Mouse (Mus musculus): ENCODE measurements at regions not wholly inside any gene's neighbourhood (a gene's known extent, or its start where the extent isn't known, plus 50 kb on each side); places are given as distances from the start of the nearest gene placed in this dataset.

- Histone ChIP-seq H3K27ac (ENCODE audit: insufficient read depth, low read length) (no peak overlapping the region), H3K4me1 (ENCODE audit: control insufficient read depth, insufficient read depth, low read length) (no peaks in the 10 kb centered on the region), H3K4me3 (replicated peaks; ENCODE audit: insufficient read depth, low read depth, low read length) (no peak overlapping the region), H3K27me3 (ENCODE audit: control insufficient read depth, insufficient read depth, low read length) (no peaks in the 10 kb centered on the region)
- DNase-seq: no peak
- no peak for TF ChIP-seq CTCF (IDR thresholded peaks at IDR 0.05; ENCODE audit: borderline replicate concordance, insufficient read depth, low read depth, low read length)
- no peak for TF ChIP-seq POLR2A (IDR thresholded peaks at IDR 0.05; ENCODE audit: borderline replicate concordance, insufficient read depth, low read length)
- 82% methylated on average over 1 of the region's 1 CpGs for WGBS
These were observed 130.5 kb upstream of the Car10 start for GRCm38 (mm10) chr11:92967288-92967687.

GRCm38 (mm10) chr11:92999603-93000002 lies 98.2 kb upstream of the Car10 start:
- WGBS: 68% methylated on average over 1 of the region's 1 CpGs
- Histone ChIP-seq H3K4me3 (replicated peaks; ENCODE audit: insufficient read depth, low read depth, low read length) (no peak overlapping the region), H3K4me1 (ENCODE audit: control insufficient read depth, insufficient read depth, low read length) (no peaks in the 10 kb centered on the region), H3K27ac (ENCODE audit: insufficient read depth, low read length) (no peak overlapping the region), H3K27me3 (ENCODE audit: control insufficient read depth, insufficient read depth, low read length) (no peaks in the 10 kb centered on the region)
- no peak for DNase-seq
- no peak for TF ChIP-seq POLR2A (IDR thresholded peaks at IDR 0.05; ENCODE audit: borderline replicate concordance, insufficient read depth, low read length)
- no peak for TF ChIP-seq CTCF (IDR thresholded peaks at IDR 0.05; ENCODE audit: borderline replicate concordance, insufficient read depth, low read depth, low read length)

DNA sequence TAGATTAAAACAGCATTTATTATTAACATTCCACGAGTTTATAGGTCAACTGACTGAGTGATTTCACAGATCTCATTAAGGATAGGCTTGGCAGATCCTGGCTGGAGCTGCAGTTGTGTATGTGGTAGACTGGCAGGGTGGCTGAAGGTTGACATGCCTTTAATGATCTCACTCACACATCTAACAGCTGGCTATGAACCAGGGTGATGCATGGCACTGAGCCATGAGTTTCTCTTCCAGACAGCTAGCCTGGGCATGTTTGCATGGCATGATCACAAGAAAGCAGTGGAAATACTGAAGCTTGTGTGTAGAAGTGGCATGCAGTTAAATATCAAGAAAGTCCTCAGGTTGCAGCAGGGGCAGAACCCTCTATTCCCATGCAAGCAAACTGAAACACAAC lies 91.8 kb upstream of the Car10 start:
- WGBS: 17% methylated on average over 1 of the region's 1 CpGs

GRCm38 (mm10) chr11:93025981-93026380 lies 71.8 kb upstream of the Car10 start:
- TF ChIP-seq CTCF (IDR thresholded peaks at IDR 0.05; ENCODE audit: borderline replicate concordance, insufficient read depth, low read depth, low read length) (no peak), POLR2A (IDR thresholded peaks at IDR 0.05; ENCODE audit: borderline replicate concordance, insufficient read depth, low read length) (no peak)
- 2% methylated on average over 2 of the region's 2 CpGs for WGBS
- H3K4me1 ChIP-seq (ENCODE audit: control insufficient read depth, insufficient read depth, low read length): peaks cover 10% of the 10 kb centered on the region; the same call in 1 of the 2 replicates
- peak in 1 of 2 experiments; percentile 73 for DNase-seq
- no peaks in the 10 kb centered on the region for H3K27me3 ChIP-seq (ENCODE audit: control insufficient read depth, insufficient read depth, low read length)
- H3K4me3 ChIP-seq (replicated peaks; ENCODE audit: insufficient read depth, low read depth, low read length): no peak overlapping the region
- peak overlapping the region; percentile 84; the same call in 1 of the 2 replicates for H3K27ac ChIP-seq (ENCODE audit: insufficient read depth, low read length)

More for the DNA sequence above, 91.8 kb upstream of the Car10 start:
- H3K4me3 ChIP-seq (replicated peaks; ENCODE audit: insufficient read depth, low read depth, low read length): no peak overlapping the region
- H3K27ac ChIP-seq (ENCODE audit: insufficient read depth, low read length): no peak overlapping the region
- H3K4me1 ChIP-seq (ENCODE audit: control insufficient read depth, insufficient read depth, low read length): no peaks in the 10 kb centered on the region
- no peak for DNase-seq
- no peak for TF ChIP-seq POLR2A (IDR thresholded peaks at IDR 0.05; ENCODE audit: borderline replicate concordance, insufficient read depth, low read length)
- no peak for TF ChIP-seq CTCF (IDR thresholded peaks at IDR 0.05; ENCODE audit: borderline replicate concordance, insufficient read depth, low read depth, low read length)
- H3K27me3 ChIP-seq (ENCODE audit: control insufficient read depth, insufficient read depth, low read length): no peaks in the 10 kb centered on the region

DNA sequence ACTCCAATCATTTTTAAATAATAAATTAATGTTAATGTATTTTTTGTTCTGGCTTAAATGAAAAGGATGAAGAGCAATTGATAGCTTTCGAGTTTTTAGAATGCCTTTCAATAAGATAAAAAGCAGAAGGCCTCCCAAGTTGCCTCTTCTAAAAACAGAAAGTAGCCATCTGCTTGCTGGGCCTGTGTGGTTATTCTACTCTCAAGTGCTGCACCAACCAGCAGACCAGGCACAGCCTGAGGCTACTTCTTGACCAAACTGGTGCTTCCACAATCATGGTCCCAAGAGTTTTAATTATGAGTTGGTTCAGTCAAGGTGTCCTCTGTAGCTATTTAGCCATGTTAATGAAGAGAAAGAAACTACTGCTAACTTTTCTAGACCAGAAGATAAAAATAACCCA lies 62.3 kb upstream of the Car10 start:
- Histone ChIP-seq H3K4me1 (ENCODE audit: control insufficient read depth, insufficient read depth, low read length) (no peaks in the 10 kb centered on the region), H3K27me3 (ENCODE audit: control insufficient read depth, insufficient read depth, low read length) (no peaks in the 10 kb centered on the region), H3K4me3 (replicated peaks; ENCODE audit: insufficient read depth, low read depth, low read length) (no peak overlapping the region), H3K27ac (ENCODE audit: insufficient read depth, low read length) (no peak overlapping the region)
- 65% methylated on average over 1 of the region's 1 CpGs for WGBS
- TF ChIP-seq POLR2A (IDR thresholded peaks at IDR 0.05; ENCODE audit: borderline replicate concordance, insufficient read depth, low read length) (no peak), CTCF (IDR thresholded peaks at IDR 0.05; ENCODE audit: borderline replicate concordance, insufficient read depth, low read depth, low read length) (no peak)
- peak in 1 of 2 experiments; percentile 16 for DNase-seq

GRCm38 (mm10) chr11:93037846-93038245 lies 60.0 kb upstream of the Car10 start:
- no peaks in the 10 kb centered on the region for H3K4me1 ChIP-seq (ENCODE audit: control insufficient read depth, insufficient read depth, low read length)

GRCm38 (mm10) chr11:93039325-93039724 lies 58.5 kb upstream of the Car10 start:
- H3K27ac ChIP-seq (ENCODE audit: insufficient read depth, low read length): no peak overlapping the region
- H3K27me3 ChIP-seq (ENCODE audit: control insufficient read depth, insufficient read depth, low read length): no peaks in the 10 kb centered on the region
- no peak for DNase-seq
- H3K4me1 ChIP-seq (ENCODE audit: control insufficient read depth, insufficient read depth, low read length): no peaks in the 10 kb centered on the region
- no peak for TF ChIP-seq CTCF (IDR thresholded peaks at IDR 0.05; ENCODE audit: borderline replicate concordance, insufficient read depth, low read depth, low read length)
- H3K4me3 ChIP-seq (replicated peaks; ENCODE audit: insufficient read depth, low read depth, low read length): no peak overlapping the region

More at GRCm38 (mm10) chr11:93037846-93038245, 60.0 kb upstream of the Car10 start:
- TF ChIP-seq CTCF (IDR thresholded peaks at IDR 0.05; ENCODE audit: borderline replicate concordance, insufficient read depth, low read depth, low read length): no peak
- TF ChIP-seq POLR2A (IDR thresholded peaks at IDR 0.05; ENCODE audit: borderline replicate concordance, insufficient read depth, low read length): no peak
- WGBS: 51% methylated on average over 2 of the region's 2 CpGs
- Histone ChIP-seq H3K27ac (ENCODE audit: insufficient read depth, low read length) (no peak overlapping the region), H3K27me3 (ENCODE audit: control insufficient read depth, insufficient read depth, low read length) (no peaks in the 10 kb centered on the region), H3K4me3 (replicated peaks; ENCODE audit: insufficient read depth, low read depth, low read length) (no peak overlapping the region)
- no peak for DNase-seq

DNA sequence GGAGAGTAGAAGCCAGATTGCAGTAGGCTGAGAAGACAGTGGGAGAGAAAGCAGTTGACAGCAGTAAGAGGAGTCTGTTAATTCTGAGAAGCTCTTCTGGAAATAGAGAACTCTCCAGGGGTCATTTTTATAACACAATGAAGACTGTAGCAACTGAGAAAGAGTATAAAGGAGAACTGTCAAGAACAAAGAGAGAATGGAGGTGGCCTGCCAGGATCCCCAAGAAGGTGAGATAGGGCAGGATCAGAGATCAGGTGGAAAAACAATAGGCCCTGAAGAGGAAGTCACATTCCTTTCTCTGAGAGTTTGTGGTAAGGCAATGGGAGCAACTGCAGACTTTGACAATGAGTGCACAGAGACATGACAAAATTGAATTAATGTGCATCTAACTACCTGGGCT lies 57.0 kb upstream of the Car10 start:
- H3K4me1 ChIP-seq (ENCODE audit: control insufficient read depth, insufficient read depth, low read length): no peaks in the 10 kb centered on the region
- no peak for DNase-seq
- TF ChIP-seq POLR2A (IDR thresholded peaks at IDR 0.05; ENCODE audit: borderline replicate concordance, insufficient read depth, low read length) (no peak), CTCF (IDR thresholded peaks at IDR 0.05; ENCODE audit: borderline replicate concordance, insufficient read depth, low read depth, low read length) (no peak)
- no peak overlapping the region for H3K27ac ChIP-seq (ENCODE audit: insufficient read depth, low read length)
- no peaks in the 10 kb centered on the region for H3K27me3 ChIP-seq (ENCODE audit: control insufficient read depth, insufficient read depth, low read length)
- no peak overlapping the region for H3K4me3 ChIP-seq (replicated peaks; ENCODE audit: insufficient read depth, low read depth, low read length)
